Mouse (Mus musculus) left cerebral cortex, adult 9 months (tissue): Measurements from ENCODE around the gene Gm10406.
"Not testable (repeated sequence)": the region's sequence is repeated elsewhere in the genome, so short reads cannot be mapped to it uniquely, and the experiment has no call there.

Experiments
- DNase-seq, 2 experiments: peaks; one replicate each; pipeline ENCODE4 v3.0.0; 2022; ENCODE audit warnings: low spot score in 2 of 2

The Gm10406 gene

DNA sequence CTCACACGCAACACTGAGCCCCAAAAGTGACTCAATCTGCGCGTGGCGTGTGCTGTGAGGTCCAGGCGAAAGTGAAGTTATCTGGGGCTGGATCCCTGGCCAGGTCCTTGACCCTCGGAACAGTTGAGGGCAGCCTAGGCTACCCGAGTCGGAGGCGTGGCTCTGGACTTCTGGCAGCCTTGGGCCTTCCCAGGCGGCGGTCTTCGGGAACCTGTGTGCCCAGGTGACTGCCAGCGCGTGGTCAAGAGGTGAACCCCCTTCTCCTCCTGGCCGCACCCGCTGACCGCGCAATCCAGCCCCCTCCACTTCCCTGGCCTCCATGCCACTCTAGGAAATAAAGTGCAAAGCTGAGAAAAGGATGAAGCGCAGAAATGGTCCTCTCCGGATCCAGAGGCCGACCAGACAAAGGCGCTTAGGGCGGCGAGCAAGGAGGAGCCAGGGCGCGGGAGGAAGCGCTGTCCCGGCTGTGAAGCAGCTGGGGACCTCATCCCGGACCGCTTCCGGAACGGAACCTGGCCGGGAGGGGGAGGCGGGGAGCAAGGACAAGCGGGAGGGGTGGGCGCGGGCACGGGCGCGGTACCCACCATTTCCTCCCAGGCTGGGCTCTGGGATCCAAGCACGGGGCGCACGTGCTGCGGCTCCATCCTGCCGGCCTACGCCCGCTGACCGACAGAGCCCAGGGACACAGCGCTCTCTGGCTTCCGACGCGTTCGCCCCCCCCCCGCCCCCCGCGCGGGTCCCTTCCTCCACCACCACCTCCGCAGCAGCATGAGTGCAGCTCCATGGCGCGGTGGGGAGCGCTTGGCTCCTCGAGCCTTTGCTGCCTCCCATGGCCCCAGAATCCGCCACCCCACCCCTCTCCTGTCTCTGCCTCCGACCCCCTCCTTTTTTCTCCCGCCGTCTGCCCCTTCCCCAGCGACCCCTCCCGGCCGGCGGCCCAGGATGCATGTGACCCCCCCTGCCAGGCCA, at the start of gene Gm10406:
Gene Gm10406, minus strand, starts transcription at position 669 of the 969 bp plus-strand sequence.
- DNase-seq: peak in 1 of 2 experiments; percentile 15

DNA sequence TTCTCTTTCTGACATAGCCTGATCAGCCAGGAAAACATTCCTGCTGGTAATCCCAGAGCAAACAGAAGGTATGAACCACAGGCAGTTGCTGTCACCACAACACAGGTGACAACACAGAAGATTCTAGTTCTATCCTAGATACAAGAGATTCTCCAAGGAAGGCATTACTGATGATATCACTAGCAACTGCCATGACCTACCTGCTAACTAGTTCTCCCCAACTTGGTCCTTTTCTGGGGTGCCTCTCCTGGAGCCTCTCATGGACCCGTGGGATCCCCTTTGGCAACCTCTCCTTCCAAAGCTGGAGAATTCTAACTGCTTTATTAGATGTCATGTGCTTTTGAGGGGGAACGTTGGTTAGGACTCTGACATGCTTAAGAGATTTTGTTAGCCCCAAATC, 17.6 kb upstream of the Gm10406 start, which contains the start of gene Gm3685:
Gene Gm3685, minus strand, starts transcription at position 101 of the 400 bp plus-strand sequence.
- DNase-seq: not testable (repeated sequence)

DNA sequence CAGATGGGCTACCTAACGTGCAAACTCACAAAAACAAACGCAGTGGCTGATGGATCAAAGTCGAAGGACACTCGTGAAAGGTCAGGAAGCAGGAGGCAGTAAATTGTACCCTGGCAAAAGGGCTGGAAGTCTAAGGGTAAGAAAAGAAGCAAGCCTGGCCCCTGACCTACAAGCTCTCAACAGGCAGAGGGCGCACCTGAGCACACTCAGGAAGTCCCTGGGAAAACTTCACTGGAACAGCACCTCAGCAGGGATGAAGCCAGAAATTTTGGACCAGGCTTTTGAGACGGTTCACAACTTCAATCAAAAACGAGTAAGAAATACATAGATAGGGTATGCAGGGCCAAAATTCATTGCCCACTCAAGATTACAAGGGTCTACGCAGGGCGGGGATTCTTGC, 975 bp downstream of the Gm10406 start:
- peak in 1 of 2 experiments; percentile 9 for DNase-seq

GRCm38 (mm10) chr14:6973718-6974117, 53.5 kb downstream of the Gm10406 start, which contains the start of gene Gm6356:
Gene Gm6356, minus strand, starts transcription at chr14:6973818.
- not testable (repeated sequence) for DNase-seq
